Mouse (Mus musculus): ENCODE data around the gene Kcnj6.
"Not testable (repeated sequence)": the region's sequence is repeated elsewhere in the genome, so short reads cannot be mapped to it uniquely, and the experiment has no call there.

The Kcnj6 gene

DNA sequence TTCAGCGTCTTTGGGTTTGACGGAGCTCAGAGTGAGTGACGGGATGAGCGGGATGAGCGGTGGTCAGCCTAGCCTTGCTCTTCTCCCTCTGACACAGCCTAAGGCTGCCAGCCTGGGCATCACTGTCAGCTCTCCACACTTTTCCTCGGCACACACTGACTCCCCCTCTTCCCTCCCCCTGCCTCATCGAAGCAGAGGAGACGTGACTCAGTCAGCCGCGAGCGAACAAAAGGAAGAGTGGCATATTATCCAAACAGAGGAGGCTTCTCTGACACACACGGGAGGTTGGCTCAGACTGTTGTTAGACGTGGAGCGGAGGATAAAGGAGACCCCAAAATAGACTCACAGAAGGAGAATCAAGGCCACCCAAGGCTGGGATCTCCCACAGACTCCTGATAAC is 147.1 kb downstream of the Kcnj6 start:
- DNase-seq (ENCODE audit: low read depth) = no peak

DNA sequence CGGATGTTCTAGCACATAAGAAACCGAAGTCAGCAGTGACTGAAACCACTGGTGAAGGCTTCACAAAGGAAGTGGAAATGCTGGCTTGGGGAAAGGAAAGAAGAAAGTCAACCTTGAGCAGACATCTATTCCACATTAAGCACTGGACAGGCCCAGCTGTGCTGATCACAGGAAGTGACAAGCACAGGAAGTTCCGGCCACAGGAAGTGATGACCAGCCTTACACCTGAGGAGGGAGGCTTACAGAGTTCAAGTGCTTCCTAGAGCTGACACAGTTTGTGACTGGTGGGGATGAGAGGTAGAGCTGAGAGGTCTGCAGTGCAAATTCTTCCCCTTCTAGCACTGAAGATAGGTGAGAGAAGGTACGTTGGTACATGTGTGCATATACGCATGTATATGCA is 151.5 kb downstream of the Kcnj6 start:
- DNase-seq (ENCODE audit: low read depth) = no peak

DNA sequence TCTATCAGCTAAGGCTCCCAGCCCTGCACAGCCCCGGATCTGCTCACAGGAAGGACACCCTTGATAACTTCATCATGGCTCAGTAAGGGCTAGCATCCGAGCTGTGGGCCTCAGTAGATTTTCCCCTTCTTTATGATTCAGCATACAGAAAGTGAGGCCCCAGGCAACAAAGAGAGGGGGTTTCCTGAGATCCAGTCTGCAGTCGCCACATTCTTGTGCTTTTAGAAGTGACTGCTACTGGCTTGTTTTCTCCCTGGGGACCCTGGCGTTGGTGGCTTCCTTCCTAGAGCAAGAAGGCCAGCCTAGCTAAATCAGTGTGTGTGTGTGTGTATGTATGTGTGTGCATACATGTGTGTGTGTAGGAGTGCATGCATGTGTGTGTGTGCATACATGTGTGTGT is 152.7 kb downstream of the Kcnj6 start:
- DNase-seq (ENCODE audit: low read depth) = no peak

DNA sequence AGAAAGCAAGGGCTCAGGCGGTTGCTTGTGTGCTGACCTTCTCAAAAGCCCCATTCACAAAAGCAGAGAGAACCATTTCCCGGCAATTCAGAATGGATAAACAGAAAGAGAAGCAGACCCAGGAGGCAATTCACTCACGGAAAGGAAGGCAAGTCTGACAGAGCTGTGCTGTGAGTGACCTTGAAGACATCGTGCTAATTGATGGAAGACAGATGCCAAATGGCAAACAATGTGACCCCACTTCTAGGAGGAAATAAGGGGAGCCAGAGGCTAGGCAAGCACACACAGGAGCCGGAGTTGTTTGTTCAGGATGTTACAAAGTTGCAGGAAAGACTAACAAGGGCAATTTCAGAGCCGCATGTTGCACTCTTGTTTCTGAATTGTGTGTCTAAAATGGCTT is 158.1 kb downstream of the Kcnj6 start:
- no peak for DNase-seq (ENCODE audit: low read depth)

DNA sequence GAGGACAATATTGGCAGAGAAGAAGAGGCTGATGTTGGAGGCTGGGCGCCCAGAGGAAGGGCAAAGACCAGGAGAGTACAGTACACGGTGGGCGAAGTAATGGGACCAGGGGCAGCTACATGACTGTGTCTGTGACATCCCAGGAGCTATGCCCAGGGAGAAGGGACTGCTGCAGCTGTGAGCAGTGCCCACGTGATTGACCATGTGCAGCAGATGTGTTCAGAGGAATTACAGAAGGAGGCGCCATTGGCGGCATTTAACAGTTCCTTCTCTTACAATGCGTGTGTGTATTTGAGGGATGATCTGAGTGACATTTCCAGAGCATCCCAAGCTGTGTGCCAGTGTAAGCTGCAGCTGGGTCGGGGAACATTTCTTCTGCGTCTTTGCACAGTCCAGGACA is 159.6 kb downstream of the Kcnj6 start:
- DNase-seq (ENCODE audit: low read depth) = no peak

DNA sequence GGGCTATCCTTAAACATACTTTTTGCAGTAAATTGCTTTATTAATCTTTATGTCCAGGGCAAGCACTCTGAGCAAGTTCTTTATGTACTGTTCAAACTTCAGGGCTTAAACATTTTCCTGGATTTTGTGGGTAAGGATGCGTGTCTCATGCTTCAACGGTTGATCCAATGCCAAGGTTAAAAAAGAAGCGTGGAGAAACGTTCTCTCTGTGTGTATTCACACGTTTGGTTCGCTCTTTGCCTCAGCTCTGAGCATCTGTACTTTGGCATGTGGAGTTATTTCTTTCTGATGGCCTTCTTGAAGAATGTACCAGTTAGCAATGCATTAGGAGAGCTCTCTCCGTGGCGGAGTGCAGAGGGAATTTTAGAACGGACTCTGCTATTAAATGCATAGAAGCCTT is 163.0 kb downstream of the Kcnj6 start:
- no peak for DNase-seq (ENCODE audit: low read depth)

DNA sequence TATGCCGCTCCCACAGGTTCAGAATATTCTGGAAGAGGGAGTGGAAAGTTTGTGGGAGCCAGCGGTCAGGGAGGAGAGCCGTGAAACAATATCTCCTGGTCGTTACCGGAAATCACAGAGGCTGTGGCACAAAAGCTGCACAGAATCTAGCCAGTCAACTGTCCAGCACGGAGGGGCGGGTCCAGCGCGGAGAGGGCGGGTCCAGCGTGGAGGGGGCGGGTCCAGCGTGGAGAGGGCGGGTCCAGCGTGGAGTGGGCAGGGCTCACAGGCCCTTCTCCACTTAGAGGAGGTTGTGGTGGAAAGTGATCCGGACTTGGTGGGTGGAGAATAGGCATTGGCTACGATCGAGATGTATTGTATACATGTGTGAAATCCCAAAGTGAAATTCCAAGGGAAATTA is 169.3 kb downstream of the Kcnj6 start:
- DNase-seq (ENCODE audit: low read depth) = no peak

DNA sequence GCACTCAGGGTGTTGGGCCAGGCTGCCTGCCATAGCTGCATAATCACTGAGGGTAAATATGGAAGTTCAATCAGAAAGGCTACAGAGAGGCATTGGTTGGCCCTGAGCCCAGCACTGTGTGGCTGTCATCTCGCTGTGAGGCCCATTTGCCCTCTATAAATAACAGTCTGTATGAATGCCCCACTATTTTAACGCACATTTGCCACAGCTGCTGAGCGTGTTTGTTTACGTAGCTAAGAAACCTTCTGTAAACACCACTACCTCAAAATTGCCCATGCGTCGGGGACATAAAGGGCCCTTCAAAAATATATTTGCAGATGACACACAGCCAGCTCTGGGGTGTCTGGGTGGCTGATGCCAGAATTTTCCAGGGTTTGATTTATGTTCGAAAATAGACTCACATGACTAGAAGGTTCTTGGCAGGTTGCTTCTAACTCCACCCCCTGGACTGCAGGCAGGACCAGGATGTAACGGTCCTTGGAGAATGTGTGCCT is 170.4 kb downstream of the Kcnj6 start:
- peak; percentile 7 for DNase-seq (ENCODE audit: low read depth)

DNA sequence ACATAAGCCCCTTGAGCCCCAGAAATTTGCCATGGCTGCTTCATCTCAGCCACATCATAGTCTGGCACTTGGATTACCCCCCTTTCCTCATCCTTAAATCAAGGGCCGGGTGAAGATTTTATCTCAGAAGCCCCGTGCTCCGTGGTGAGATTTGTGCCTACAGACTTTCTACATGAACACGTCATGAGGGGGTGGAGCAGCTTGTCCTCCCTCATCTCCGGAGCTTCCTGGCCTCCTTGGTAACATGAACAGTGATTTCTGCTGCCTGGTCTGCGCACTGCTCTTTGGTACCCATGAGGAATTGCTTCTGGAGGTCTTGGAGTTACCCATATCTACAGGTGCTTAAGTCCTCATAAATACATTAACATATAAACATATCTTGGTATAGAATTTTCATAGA is 172.2 kb downstream of the Kcnj6 start:
- DNase-seq (ENCODE audit: low read depth) = no peak

DNA sequence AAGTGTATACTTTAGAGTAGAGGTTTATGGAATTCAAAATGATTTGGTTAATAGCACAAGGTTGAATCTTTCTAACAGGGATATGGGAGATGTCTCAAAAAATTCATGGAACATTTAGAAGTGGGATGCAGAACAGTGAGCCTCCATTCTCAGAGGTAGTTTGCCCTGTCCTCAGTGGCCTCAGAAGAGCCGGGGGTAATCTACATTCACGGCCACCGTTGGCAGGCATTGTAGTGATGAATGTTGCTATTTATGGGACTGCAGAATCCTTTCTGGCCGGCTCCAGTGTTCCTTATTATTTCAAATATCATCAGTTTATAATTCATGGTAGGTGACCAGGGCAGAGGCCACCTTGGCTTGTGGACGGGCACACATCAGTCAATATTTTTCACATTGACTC is 174.9 kb downstream of the Kcnj6 start:
- no peak for DNase-seq (ENCODE audit: low read depth)

DNA sequence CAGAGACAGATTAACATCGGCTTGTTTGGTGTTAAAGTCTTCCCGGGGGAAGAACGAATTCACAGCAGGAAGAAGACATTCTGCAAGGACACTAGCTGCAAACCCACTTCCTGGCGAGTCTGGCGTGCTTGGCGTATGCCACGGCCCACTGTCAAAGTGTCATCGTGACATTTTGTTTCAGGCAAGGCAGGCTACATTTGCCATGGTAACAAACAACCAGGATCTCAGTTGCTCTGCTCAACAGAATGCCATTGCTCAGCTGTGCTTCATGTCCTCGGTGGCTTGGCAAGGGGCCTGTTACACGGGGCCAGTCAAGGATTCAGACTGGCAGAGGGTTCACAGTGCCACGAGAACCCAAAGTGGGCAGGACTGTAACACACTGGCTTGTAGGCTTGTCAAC is 175.9 kb downstream of the Kcnj6 start:
- DNase-seq (ENCODE audit: low read depth) = no peak

DNA sequence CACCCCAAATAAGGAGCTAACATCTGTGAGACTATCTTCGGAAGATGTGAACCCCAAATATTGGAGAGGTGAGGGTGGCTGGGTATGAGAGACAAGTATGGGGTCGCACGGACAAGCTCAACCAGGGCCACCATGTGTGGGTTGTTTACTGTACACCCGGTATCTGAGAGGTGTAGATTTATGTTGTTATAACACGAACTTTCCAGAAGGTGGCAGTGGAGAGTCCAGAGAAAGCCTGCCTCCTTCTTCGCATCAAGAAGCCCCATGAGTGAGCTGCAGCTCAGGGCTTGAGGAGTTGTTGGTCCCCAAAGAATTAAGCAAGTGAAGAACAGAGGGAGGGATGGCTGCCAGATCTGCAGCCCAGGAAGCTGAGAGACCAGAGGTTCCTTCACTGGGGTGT is 181.1 kb downstream of the Kcnj6 start:
- no peak for DNase-seq (ENCODE audit: low read depth)

DNA sequence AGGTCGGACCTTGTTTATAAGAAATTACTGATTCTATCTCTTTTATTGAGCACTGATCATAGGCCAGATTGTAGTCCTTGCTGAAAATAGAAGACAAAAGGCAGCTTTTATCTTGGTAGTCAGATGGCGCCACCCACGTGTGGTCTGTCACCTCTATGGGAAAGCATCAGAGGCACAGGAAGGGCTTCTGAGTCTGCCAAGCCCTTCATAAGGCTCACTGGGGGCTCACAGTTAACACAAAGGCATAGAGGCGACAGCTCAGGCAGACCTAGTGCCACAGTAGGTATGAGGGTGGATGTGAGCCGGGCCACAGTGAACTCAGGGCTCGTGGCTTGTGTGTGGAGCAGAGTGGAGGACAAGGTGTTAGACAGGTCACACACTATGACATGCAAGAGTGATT is 181.6 kb downstream of the Kcnj6 start:
- no peak for DNase-seq (ENCODE audit: low read depth)

DNA sequence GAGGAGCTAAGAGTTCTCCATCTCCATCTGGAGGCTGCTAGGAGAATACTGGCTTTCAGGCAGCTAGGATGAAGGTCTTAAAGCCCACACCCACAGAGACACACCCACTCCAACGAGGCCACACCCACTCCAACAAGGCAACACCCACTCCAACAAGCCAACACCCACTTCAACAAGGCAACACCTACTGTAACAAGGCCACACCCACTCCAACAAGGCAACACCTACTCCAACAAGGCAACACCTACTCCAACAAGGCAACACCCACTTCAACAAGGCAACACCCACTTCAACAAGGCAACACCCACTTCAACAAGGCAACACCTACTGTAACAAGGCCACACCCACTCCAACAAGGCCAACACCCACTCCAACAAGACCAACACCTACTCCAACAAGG is 188.2 kb downstream of the Kcnj6 start:
- not testable (repeated sequence) for DNase-seq (ENCODE audit: low read depth)

DNA sequence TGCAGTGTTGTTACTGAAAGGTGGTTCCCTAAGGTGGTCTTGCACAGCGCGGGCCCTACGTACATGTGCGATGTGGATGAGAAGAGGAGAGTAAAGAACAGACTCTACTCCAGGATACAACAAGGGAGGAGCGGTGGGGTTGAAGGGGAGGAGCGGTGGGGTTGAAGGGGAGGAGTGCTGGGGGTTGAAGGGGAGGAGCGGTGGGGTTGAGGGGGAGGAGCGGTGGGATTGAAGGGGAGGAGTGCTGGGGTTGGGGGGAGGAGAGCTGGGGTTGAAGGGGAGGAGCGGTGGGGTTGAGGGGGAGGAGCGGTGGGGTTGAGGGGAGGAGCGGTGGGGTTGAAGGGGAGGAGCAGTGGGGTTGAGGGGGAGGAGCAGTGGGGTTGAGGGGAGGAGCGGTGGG is 199.3 kb downstream of the Kcnj6 start:
- no peak for DNase-seq (ENCODE audit: low read depth)

DNA sequence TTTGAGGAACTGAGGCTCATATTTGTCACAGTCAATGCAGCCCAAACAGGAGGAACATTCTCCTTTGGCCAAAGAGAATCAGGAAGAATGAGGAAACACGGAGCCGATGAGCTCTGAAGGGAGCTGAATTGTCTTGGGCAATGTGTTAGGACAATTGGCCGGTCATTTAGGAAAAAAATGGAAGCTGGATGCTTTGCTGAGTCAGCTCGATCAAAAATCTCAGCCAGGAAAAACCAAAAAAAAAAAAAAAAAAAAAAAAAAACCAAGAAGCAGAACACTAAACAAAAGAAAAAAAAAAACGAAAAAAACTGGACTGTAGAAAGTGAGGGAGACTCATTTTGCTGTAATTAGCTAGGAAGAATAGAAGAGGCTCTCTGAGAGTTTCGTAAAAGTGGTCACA is 200.1 kb downstream of the Kcnj6 start:
- DNase-seq (ENCODE audit: low read depth) = no peak

DNA sequence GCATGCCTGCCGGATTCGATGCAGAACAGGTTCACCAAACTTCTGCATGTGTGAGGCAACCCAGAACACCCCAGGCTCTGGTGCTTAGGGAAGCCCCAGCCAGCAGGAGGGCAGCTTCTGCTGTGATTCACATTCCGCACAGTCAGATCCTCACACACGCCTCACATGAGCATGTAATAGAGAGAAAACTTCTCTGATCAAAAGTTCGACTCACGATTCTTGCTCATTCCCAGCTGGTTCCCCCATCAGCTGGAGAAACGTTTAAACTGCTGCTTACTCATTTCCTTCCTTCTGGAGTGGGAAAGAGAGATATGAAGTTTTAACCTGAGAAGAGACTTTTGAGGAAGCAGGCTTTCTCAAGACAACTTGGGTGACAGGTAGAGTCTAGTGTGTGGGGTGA is 204.5 kb downstream of the Kcnj6 start:
- no peak for DNase-seq (ENCODE audit: low read depth)

DNA sequence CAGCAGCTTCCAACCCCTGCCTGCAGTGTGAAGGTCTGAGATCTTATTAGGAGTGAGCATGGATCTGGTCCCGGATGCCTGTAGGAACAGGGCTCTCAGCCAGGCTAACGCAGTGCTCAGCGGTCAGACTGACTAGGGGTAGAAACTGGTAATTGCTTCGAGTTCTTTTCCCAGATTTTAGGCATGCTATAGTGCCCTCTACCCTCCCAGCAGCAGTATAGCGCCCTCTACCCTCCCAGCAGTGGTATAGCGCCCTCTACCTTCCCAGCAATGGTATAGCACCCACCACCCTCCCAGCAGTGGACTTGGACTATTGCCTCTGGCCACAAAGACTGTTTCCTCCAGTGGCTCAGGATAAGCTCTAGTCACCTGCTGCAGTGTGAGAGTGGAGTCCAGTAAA is 207.5 kb downstream of the Kcnj6 start:
- peak; percentile 24 for DNase-seq (ENCODE audit: low read depth)

DNA sequence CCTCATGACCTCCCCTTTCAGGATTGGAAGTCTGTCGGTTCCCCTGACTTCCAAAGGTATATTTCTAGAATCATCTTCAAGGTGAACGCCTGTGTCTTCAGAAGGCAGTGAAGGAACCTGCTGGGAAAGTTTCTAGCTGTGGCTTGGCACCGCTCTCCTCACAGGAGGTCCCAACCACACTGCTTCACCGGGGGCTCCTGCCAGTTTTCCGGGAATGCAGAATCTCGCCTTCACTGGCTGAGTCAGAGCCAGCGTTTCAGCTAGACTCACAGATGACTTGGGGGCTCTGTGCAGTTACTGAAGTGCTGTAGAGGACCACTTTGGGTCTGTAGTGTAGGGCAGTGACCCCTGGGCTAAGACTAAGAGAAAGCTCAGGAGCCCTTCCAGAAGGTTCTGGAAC is 208.8 kb downstream of the Kcnj6 start:
- peak; percentile 57 for DNase-seq (ENCODE audit: low read depth)

DNA sequence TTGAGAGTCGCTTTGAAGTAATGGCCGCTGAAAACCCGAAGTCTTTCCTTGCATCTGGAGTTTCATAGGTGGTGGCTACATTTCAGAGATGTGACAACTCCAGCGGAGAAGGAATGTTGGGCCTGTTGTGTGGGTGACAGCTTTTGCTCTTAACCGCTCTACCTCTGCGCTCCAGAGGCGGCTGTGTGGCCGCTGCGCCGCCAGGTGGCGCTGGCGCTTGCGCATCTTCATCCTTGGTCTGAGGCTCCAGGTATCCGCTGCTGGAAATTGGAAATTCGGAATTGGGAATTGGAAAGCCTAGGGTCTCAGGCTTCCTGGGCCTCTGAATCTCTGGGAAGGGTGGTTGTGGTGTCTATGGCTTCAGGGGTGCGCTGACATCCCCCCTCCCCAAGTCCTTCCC is 209.3 kb downstream of the Kcnj6 start:
- DNase-seq (ENCODE audit: low read depth) = peak; percentile 25

DNA sequence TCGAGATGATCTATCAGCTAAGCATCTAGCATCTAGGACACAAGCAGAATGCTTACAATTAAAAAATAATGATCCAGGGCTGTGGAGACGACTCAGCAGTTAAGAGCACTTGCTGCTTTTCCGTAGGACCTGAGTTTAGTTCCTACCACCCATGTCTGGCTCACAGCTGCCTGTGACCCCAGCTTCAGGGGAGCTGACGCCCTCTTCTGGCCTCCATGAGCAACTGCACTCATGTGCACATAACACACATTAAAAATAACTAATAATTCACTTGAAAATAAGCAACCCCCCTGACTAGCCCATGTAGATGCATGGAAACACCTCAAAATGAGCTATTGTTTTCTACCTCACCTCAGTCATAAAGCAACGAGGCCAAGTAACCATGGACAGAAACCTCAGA is 211.6 kb downstream of the Kcnj6 start:
- no peak for DNase-seq (ENCODE audit: low read depth)

DNA sequence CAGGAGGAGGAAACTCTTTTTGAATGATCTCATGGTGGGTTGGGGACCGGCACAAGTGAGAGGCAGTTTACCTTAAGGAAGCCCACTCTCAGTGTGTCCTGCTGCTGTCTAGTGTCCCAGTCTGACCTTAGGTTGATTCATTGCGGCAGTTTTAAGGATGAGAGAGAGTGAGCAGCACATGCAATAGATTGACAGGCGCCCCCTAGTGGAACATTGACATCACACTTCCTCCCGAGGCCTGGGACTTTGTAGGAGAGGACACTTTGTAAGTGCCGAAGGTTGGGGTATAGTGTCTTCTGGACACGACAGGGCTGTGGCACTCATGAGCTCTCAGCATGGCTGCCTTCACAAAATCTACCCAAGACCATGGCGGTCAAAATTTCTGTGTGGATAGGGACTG is 213.8 kb downstream of the Kcnj6 start:
- no peak for DNase-seq (ENCODE audit: low read depth)

DNA sequence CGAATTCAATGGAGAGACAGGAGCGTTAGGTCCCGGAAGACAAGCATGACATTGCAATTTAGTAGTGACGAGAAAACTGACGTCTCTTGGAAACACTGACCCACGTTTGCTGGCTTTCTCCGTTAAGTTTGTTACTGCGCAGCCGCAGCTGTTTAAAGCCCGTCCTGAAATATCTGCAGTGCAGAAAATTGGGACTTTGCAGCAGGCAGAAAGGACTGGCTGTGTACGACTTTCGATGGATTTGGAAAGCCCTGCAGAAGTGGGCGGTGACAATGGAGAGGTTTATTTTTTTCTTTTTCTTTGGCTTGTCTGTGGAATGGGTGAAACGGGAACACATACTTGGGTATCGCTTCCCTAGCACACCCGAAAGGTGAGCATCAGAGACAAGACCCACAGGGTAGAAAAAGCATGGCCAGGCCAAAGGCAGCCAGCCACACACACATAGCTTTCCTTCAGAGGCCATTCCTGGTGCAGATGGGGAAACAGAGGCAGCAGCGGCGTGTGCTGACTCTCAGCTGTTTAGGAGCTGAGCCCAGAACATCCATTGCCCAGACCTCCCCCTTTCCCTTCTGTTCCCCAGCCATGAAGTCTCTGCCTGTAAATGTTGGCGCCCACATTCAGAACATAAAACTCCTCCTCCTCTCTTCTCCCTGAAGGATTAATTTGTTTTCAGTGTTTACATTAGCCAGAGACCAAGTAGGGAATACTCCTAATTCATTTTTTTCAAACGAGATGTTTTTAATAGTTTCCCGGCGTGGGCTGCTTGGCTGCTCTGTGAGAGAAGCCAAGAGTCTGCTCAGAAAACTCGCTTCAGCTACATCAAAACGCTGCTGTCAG is 215.2 kb downstream of the Kcnj6 start:
- DNase-seq (ENCODE audit: low read depth) = no peak

DNA sequence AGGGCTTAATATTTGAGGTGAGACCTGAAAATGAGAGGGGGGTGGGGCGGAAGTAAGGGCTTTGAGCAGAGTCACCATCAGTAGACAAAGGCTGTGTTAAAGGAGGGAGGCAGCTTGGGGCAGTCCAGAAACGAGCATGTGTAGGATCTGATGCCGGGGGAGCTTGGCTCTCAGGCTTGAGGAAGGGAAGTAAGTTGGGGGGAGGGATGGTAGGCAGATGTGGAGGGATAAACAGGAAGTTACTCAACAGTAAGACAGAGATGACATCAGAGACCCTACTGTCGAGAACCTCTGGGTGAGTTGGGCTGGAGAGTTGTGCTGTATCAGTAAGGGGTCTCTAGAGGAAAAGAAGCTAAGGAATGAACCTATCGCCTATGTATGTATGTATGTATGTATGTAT is 223.6 kb downstream of the Kcnj6 start:
- no peak for DNase-seq (ENCODE audit: low read depth)

All from fibroblast of lung, adult 2 months (primary cell).